Mouse (Mus musculus): Measurements from ENCODE around the gene Vsig8. TPM values are rescaled to one million over a fixed set of nuclear protein-coding genes. Genes with fewer than 3 reads are reported as not detected.

Vsig8 gene
- polyA plus RNA-seq, 1 experiment from 2014 or later, result not detected

DNA sequence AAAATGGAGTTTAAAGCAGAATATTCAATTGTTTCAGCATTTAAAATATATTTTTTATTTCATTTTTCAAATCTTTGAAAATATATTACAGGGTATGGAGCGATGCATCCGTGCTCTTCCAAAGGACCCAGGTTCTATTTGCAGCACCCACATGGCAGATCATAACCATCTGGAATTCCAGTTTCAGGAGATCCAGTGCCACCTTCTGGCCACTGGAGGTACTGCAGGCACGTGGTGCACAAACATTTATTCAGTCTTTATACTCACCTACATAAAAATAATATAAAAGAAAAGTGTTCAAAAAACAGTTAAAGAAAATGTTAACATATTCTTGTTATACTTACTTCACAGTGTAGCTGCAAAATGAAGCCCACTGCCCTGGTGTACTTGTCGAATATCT lies 37.7 kb upstream of the Vsig8 start:
- Histone ChIP-seq H3K27me3 (replicated peaks) (peaks cover 20% of the 10 kb centered on the region), H3K9me3 (replicated peaks) (peaks cover 10% of the 10 kb centered on the region), H3K4me1 (peaks cover 46% of the 10 kb centered on the region), H3K27ac (no peak overlapping the region), H3K4me2 (no peak overlapping the region), H3K36me3 (no peaks in the 10 kb centered on the region), H3K9ac (no peak overlapping the region), H3K4me3 (no peak overlapping the region)
- ATAC-seq, result no peak
- 63% methylated on average over 4 of the region's 4 CpGs for WGBS (ENCODE audit: insufficient replicate concordance)

DNA sequence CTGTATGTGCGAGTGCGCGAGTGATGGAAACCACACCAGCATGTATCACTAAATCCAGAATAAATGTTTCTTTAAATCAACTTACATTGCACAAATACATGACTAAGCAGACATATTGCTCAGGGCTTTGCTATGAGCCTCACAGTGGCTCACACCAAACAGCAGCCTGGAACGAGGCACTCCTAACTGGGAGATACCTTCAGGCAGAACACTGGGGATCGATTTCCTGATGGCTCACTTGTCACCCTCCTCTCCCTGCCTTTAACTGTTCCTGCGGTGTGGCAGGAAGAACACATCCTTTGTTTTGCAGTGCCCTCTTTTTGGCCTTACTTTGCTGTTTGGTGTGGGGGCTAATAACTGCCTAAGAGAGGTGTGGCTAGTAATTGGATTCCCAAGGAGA lies 36.1 kb upstream of the Vsig8 start:
- H3K27ac ChIP-seq, result no peak overlapping the region
- WGBS (ENCODE audit: insufficient replicate concordance), result 59% methylated on average over 6 of the region's 6 CpGs

DNA sequence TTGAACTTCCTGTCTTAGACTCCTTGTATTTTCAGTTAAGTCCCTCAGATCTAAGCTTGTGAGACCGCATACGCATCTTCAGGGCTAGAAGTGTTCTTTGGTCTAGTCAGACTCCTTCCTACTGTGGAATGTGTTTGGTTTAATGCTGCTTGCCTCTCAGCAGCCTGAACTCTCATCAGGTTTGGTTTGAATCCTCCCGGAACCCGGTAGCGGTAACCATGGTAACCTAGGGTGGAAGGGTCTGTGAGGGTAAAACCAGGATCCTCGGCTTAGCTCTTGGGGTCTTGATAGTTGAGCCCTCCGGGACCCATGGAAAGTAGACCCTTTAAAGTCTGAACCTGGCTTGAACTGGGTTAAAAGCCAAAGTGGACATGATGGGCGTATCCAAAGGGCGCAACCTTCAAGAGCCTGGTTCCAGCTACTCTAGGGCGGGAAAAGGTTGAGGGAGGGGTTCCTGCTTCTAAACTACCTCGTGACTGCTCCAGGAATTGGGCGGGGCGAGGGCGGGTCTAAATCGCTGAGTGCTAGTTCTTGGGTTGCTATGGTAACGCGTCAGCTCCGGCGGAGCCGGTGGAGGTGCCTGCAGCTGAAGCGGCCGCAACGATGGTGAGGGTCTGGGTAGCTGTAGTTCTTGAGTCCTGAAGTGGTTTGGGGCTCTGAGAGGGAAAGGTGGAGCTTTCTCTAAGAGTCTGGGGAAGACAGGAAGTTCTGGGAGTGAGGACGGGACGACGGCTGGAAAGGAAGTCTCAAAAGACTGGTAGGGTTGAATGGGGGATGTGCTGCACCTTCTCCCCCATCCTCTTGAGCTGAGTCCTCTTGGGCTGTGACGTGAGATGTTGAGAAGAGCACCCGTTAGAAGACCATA lies 34.9 kb upstream of the Vsig8 start, which contains the start of gene Cfap45:
Gene Cfap45, plus strand, starts transcription at position 226 of the 865 bp plus-strand sequence.
- Histone ChIP-seq H3K27me3 (replicated peaks) (peaks cover 40% of the 10 kb centered on the region), H3K27ac (no peak within 1 kb of the TSS), H3K36me3 (no peaks in the 10 kb centered on the region), H3K4me3 (peak within 1 kb of the TSS; percentile 29), H3K9ac (no peak within 1 kb of the TSS), H3K9me3 (replicated peaks) (peaks cover 10% of the 10 kb centered on the region), H3K4me2 (peak within 1 kb of the TSS; percentile 51), H3K4me1 (peaks cover 27% of the 10 kb centered on the region)
- ATAC-seq, result peak; percentile 71
- 5% methylated on average over 28 of the region's 28 CpGs for WGBS (ENCODE audit: insufficient replicate concordance)

More for the DNA sequence above, 36.1 kb upstream of the Vsig8 start:
- no peak overlapping the region for H3K4me3 ChIP-seq
- H3K9ac ChIP-seq, result no peak overlapping the region
- peaks cover 30% of the 10 kb centered on the region for H3K4me1 ChIP-seq
- H3K27me3 ChIP-seq (replicated peaks), result peaks cover 29% of the 10 kb centered on the region
- no peak overlapping the region for H3K4me2 ChIP-seq
- H3K9me3 ChIP-seq (replicated peaks), result peaks cover 10% of the 10 kb centered on the region
- no peak for ATAC-seq
- H3K36me3 ChIP-seq, result no peaks in the 10 kb centered on the region

DNA sequence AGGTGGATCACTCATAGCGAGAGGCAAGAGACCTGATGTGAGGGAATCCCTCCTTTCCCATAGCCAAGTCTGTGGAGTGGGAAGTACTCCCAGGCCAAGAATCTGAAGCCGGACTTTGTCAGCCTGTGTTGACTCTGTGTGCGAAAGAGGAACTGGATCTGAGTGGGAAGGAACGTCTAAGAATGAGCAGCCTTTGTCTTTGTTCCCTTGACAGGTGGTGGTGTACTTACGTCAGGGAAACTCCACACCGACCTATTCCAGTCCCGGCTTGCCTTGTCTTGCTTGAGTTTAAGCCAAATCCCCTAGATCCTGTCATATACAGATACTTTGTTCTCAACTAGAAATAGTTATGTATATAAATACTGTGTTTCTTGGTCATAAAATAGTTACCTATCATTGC lies 33.2 kb upstream of the Vsig8 start:
- Histone ChIP-seq H3K27me3 (replicated peaks) (peaks cover 53% of the 10 kb centered on the region), H3K9me3 (replicated peaks) (peaks cover 6% of the 10 kb centered on the region), H3K9ac (no peak overlapping the region), H3K4me1 (peaks cover 41% of the 10 kb centered on the region), H3K4me3 (no peak overlapping the region), H3K4me2 (no peak overlapping the region), H3K36me3 (no peaks in the 10 kb centered on the region), H3K27ac (no peak overlapping the region)
- ATAC-seq, result no peak
- 28% methylated on average over 7 of the region's 7 CpGs for WGBS (ENCODE audit: insufficient replicate concordance)

- Histone ChIP-seq H3K9ac (no peak overlapping the region), H3K4me2 (no peak overlapping the region), H3K4me3 (no peak overlapping the region), H3K4me1 (peaks cover 41% of the 10 kb centered on the region), H3K9me3 (replicated peaks) (no peaks in the 10 kb centered on the region), H3K27ac (no peak overlapping the region), H3K27me3 (replicated peaks) (peaks cover 59% of the 10 kb centered on the region), H3K36me3 (no peaks in the 10 kb centered on the region)
- ATAC-seq, result no peak
- WGBS (ENCODE audit: insufficient replicate concordance), result 60% methylated on average over 12 of the region's 12 CpGs
Measured at GRCm38 (mm10) chr1:172523699-172524101, 32.0 kb upstream of the Vsig8 start.

GRCm38 (mm10) chr1:172525027-172525764 lies 30.5 kb upstream of the Vsig8 start:
- H3K27ac ChIP-seq, result peak overlapping the region; percentile 41; the same call in 1 of the 2 replicates
- H3K4me2 ChIP-seq, result peak overlapping the region; percentile 26
- no peaks in the 10 kb centered on the region for H3K9me3 ChIP-seq (replicated peaks)
- H3K27me3 ChIP-seq (replicated peaks), result peaks cover 63% of the 10 kb centered on the region
- no peaks in the 10 kb centered on the region for H3K36me3 ChIP-seq
- no peak overlapping the region for H3K9ac ChIP-seq
- WGBS (ENCODE audit: insufficient replicate concordance), result 25% methylated on average over 15 of the region's 15 CpGs
- no peak for ATAC-seq
- H3K4me1 ChIP-seq, result peaks cover 39% of the 10 kb centered on the region
- no peak overlapping the region for H3K4me3 ChIP-seq

GRCm38 (mm10) chr1:172525971-172526370 lies 29.8 kb upstream of the Vsig8 start:
- 18% methylated on average over 7 of the region's 7 CpGs for WGBS (ENCODE audit: insufficient replicate concordance)
- peak overlapping the region; percentile 46 for H3K4me2 ChIP-seq
- H3K36me3 ChIP-seq, result no peaks in the 10 kb centered on the region
- H3K9ac ChIP-seq, result no peak overlapping the region
- H3K27ac ChIP-seq, result peak overlapping the region; percentile 51; the same call in 1 of the 2 replicates
- no peaks in the 10 kb centered on the region for H3K9me3 ChIP-seq (replicated peaks)
- H3K4me1 ChIP-seq, result peaks cover 32% of the 10 kb centered on the region
- H3K27me3 ChIP-seq (replicated peaks), result peaks cover 68% of the 10 kb centered on the region
- no peak for ATAC-seq
- H3K4me3 ChIP-seq, result no peak overlapping the region

GRCm38 (mm10) chr1:172526380-172527081 lies 29.2 kb upstream of the Vsig8 start:
- Histone ChIP-seq H3K9ac (no peak overlapping the region), H3K9me3 (replicated peaks) (no peaks in the 10 kb centered on the region), H3K27ac (peak overlapping the region; percentile 51; the same call in 1 of the 2 replicates), H3K4me3 (peak overlapping the region; percentile 13; the same call in 1 of the 2 replicates), H3K36me3 (no peaks in the 10 kb centered on the region), H3K4me1 (peaks cover 26% of the 10 kb centered on the region), H3K4me2 (peak overlapping the region; percentile 46), H3K27me3 (replicated peaks) (peaks cover 68% of the 10 kb centered on the region)
- peak; percentile 71 for ATAC-seq
- 3% methylated on average over 23 of the region's 23 CpGs for WGBS (ENCODE audit: insufficient replicate concordance)

- WGBS (ENCODE audit: insufficient replicate concordance), result 76% methylated on average over 10 of the region's 10 CpGs
- ATAC-seq, result no peak
- no peaks in the 10 kb centered on the region for H3K9me3 ChIP-seq (replicated peaks)
- H3K4me2 ChIP-seq, result no peak overlapping the region
- H3K27me3 ChIP-seq (replicated peaks), result peaks cover 68% of the 10 kb centered on the region
- no peak overlapping the region for H3K27ac ChIP-seq
- no peak overlapping the region for H3K4me3 ChIP-seq
- peaks cover 25% of the 10 kb centered on the region for H3K4me1 ChIP-seq
- H3K36me3 ChIP-seq, result no peaks in the 10 kb centered on the region
- no peak overlapping the region for H3K9ac ChIP-seq
Measured at GRCm38 (mm10) chr1:172527431-172527830, 28.3 kb upstream of the Vsig8 start.

GRCm38 (mm10) chr1:172528701-172529100 lies 27.0 kb upstream of the Vsig8 start:
- H3K27me3 ChIP-seq (replicated peaks), result peaks cover 71% of the 10 kb centered on the region
- no peak overlapping the region for H3K9ac ChIP-seq
- peaks cover 25% of the 10 kb centered on the region for H3K4me1 ChIP-seq
- no peak overlapping the region for H3K4me2 ChIP-seq
- H3K9me3 ChIP-seq (replicated peaks), result no peaks in the 10 kb centered on the region
- no peak overlapping the region for H3K4me3 ChIP-seq
- no peaks in the 10 kb centered on the region for H3K36me3 ChIP-seq
- WGBS (ENCODE audit: insufficient replicate concordance), result 3% methylated on average over 7 of the region's 7 CpGs
- peak; percentile 53; the same call in 1 of the 2 replicates for ATAC-seq
- no peak overlapping the region for H3K27ac ChIP-seq

DNA sequence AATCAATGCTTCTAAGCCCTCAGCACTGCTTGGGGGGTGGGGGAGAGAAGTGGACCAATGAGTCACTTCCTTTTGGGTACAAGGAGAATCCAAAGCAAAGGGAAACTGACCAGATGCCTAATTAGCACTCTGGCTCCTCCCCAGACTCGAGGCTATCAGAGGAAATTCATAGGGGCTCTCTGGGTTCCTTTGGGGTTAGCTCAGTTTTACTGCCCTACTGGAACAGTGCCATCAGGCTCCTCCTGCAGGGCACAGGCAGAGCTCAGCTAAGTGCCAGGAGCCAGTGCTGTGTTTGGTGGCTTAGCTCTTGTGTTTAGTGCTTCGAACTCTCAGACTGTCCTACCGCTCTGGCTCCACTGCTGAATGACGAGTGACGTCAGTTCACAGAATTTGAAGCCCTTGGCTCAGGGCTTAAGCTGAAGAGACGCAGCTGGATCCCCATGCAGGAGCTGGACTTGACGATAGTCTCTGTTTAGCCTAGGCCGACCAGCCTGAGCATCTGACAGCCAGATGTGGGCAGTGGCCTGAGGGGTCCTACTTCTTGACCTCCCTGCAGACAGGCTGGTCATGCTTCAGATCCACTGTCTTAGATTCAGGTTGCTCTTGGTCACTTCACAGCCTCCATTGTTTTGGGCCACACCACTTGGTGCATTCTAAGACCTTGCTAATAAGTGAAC lies 25.1 kb upstream of the Vsig8 start:
- Histone ChIP-seq H3K4me3 (no peak overlapping the region), H3K4me2 (no peak overlapping the region), H3K4me1 (peaks cover 17% of the 10 kb centered on the region), H3K9me3 (replicated peaks) (no peaks in the 10 kb centered on the region), H3K36me3 (no peaks in the 10 kb centered on the region), H3K9ac (no peak overlapping the region), H3K27ac (no peak overlapping the region), H3K27me3 (replicated peaks) (peaks cover 78% of the 10 kb centered on the region)
- 37% methylated on average over 8 of the region's 8 CpGs for WGBS (ENCODE audit: insufficient replicate concordance)
- no peak for ATAC-seq
